ENCODE assay signal across 8 mouse cellular contexts in genomic region chr8:95599861-95600260, GRCm38 (mm10). TPM values are rescaled to one million over a fixed set of nuclear protein-coding genes. Genes with fewer than 3 reads are reported as not detected.
DNase-seq lines count a peak whose midpoint lies in the region; ATAC-seq lines count a peak whose summit lies in the region.

No protein-coding gene starts in this region.

- no peak overlapping the region for H3K27ac ChIP-seq in midbrain, embryonic 10.5 days (replicated peaks)
- no peak overlapping the region for H3K27ac ChIP-seq in midbrain, embryonic 16.5 days (ENCODE audit: low read length)
- H3K27ac ChIP-seq in forebrain, embryonic 11.5 days (ENCODE audit: low read depth, low read length): no peak overlapping the region
- no peak overlapping the region for H3K27ac ChIP-seq in hindbrain, embryonic 15.5 days (replicated peaks)
- no peak overlapping the region for H3K27ac ChIP-seq in midbrain, embryonic 14.5 days (replicated peaks; ENCODE audit: low read depth, low read length)

- no peak overlapping the region for H3K4me3 ChIP-seq in midbrain, embryonic 10.5 days
- H3K4me3 ChIP-seq in midbrain, embryonic 16.5 days (ENCODE audit: low read depth, low read length): no peak overlapping the region
- H3K4me3 ChIP-seq in forebrain, embryonic 11.5 days (ENCODE audit: low read depth, low read length): no peak overlapping the region
- no peak overlapping the region for H3K4me3 ChIP-seq in hindbrain, embryonic 15.5 days
- no peak overlapping the region for H3K4me3 ChIP-seq in midbrain, embryonic 14.5 days (replicated peaks; ENCODE audit: low read depth, low read length)

- H3K9me3 ChIP-seq in midbrain, embryonic 10.5 days (replicated peaks): no peaks in the 10 kb centered on the region
- no peaks in the 10 kb centered on the region for H3K9me3 ChIP-seq in midbrain, embryonic 16.5 days (replicated peaks; ENCODE audit: control insufficient read depth, low read length, poor library complexity, severe bottlenecking)
- no peaks in the 10 kb centered on the region for H3K9me3 ChIP-seq in forebrain, embryonic 11.5 days (ENCODE audit: control insufficient read depth, low read length)
- no peaks in the 10 kb centered on the region for H3K9me3 ChIP-seq in hindbrain, embryonic 15.5 days
- H3K9me3 ChIP-seq in midbrain, embryonic 14.5 days (ENCODE audit: control insufficient read depth, low read length): no peaks in the 10 kb centered on the region

- peak; percentile 78 for DNase-seq in midbrain, embryonic 10.5 days (ENCODE audit: low spot score)
- peak; percentile 72 for DNase-seq in brain, adult 2 months (ENCODE audit: low read depth, low spot score)
- DNase-seq in forebrain, embryonic 11.5 days (ENCODE audit: low spot score): peak; percentile 89
- DNase-seq in left cerebral cortex, postnatal 14 days (ENCODE audit: low spot score in 2 of 2): peak; percentile 75 to 83
- peak; percentile 87 for DNase-seq in midbrain, embryonic 14.5 days
- DNase-seq in testis, postnatal 10 days (ENCODE audit: low spot score): peak; percentile 78

- H3K36me3 ChIP-seq in midbrain, embryonic 10.5 days: no peaks in the 10 kb centered on the region
- H3K36me3 ChIP-seq in midbrain, embryonic 16.5 days (ENCODE audit: control insufficient read depth, insufficient read depth, low read length): no peaks in the 10 kb centered on the region
- no peaks in the 10 kb centered on the region for H3K36me3 ChIP-seq in forebrain, embryonic 11.5 days (ENCODE audit: control insufficient read depth, insufficient read depth, low read length)
- no peaks in the 10 kb centered on the region for H3K36me3 ChIP-seq in hindbrain, embryonic 15.5 days
- no peaks in the 10 kb centered on the region for H3K36me3 ChIP-seq in midbrain, embryonic 14.5 days (ENCODE audit: control insufficient read depth, insufficient read depth, low read length)

- no peaks in the 10 kb centered on the region for H3K27me3 ChIP-seq in midbrain, embryonic 10.5 days (ENCODE audit: low read depth, poor library complexity, severe bottlenecking)
- no peaks in the 10 kb centered on the region for H3K27me3 ChIP-seq in midbrain, embryonic 16.5 days (ENCODE audit: control insufficient read depth, insufficient read depth, low read depth, low read length)
- no peaks in the 10 kb centered on the region for H3K27me3 ChIP-seq in forebrain, embryonic 11.5 days (ENCODE audit: control insufficient read depth, insufficient read depth, low read length)
- H3K27me3 ChIP-seq in hindbrain, embryonic 15.5 days: no peaks in the 10 kb centered on the region
- H3K27me3 ChIP-seq in midbrain, embryonic 14.5 days (ENCODE audit: control insufficient read depth, insufficient read depth, low read length): no peaks in the 10 kb centered on the region

- H3K4me2 ChIP-seq in midbrain, embryonic 16.5 days (ENCODE audit: low read length): no peak overlapping the region; the same call in 1 of the 2 replicates
- H3K4me2 ChIP-seq in forebrain, embryonic 11.5 days (ENCODE audit: low read depth, low read length, severe bottlenecking): no peak overlapping the region
- peak overlapping the region; percentile 29; the same call in 1 of the 2 replicates for H3K4me2 ChIP-seq in hindbrain, embryonic 15.5 days
- no peak overlapping the region for H3K4me2 ChIP-seq in midbrain, embryonic 14.5 days (ENCODE audit: low read length)

- no peak for ATAC-seq in midbrain, embryonic 16.5 days
- ATAC-seq in forebrain, embryonic 11.5 days (replicated peaks; ENCODE audit: low FRiP score): 0 out of 2 replicates have a peak, but pooled peaks have one; percentile 21
- peak; percentile 56; the same call in 1 of the 2 replicates for ATAC-seq in hindbrain, embryonic 15.5 days (ENCODE audit: low FRiP score, low read depth)
- ATAC-seq in midbrain, embryonic 14.5 days (ENCODE audit: low FRiP score, low TSS enrichment): no peak

- no peak overlapping the region for H3K9ac ChIP-seq in midbrain, embryonic 16.5 days (ENCODE audit: low read depth, low read length)
- H3K9ac ChIP-seq in forebrain, embryonic 11.5 days (ENCODE audit: low read length): no peak overlapping the region
- H3K9ac ChIP-seq in hindbrain, embryonic 15.5 days: no peak overlapping the region
- no peak overlapping the region for H3K9ac ChIP-seq in midbrain, embryonic 14.5 days (replicated peaks; ENCODE audit: low read length)

- WGBS in midbrain, embryonic 10.5 days: 12% methylated on average over 11 of the region's 11 CpGs
- WGBS in midbrain, embryonic 16.5 days: 10% methylated on average over 11 of the region's 11 CpGs
- WGBS in forebrain, embryonic 11.5 days: 11% methylated on average over 11 of the region's 11 CpGs
- WGBS in hindbrain, embryonic 15.5 days: 10% methylated on average over 11 of the region's 11 CpGs
- WGBS in midbrain, embryonic 14.5 days: 10% methylated on average over 11 of the region's 11 CpGs

- intact Hi-C loops in left cerebral cortex, postnatal 14 days (cut with DNase I): loop anchor here (2.0 to 5.0 kb wide), 3 partner anchors 97 to 253 kb away; no protein-coding TSS in a partner anchor

- H3K4me1 ChIP-seq in midbrain, embryonic 10.5 days: peaks cover 4% of the 10 kb centered on the region
- H3K4me1 ChIP-seq in midbrain, embryonic 16.5 days (ENCODE audit: control insufficient read depth, insufficient read depth, low read length): peaks cover 2% of the 10 kb centered on the region; the same call in 1 of the 2 replicates
- no peaks in the 10 kb centered on the region for H3K4me1 ChIP-seq in forebrain, embryonic 11.5 days (replicated peaks; ENCODE audit: control insufficient read depth, insufficient read depth, low read length)
- no peaks in the 10 kb centered on the region for H3K4me1 ChIP-seq in hindbrain, embryonic 15.5 days (replicated peaks)
- no peaks in the 10 kb centered on the region for H3K4me1 ChIP-seq in midbrain, embryonic 14.5 days (ENCODE audit: control insufficient read depth, insufficient read depth, low read length)

RNA-seq across cellular contexts. Expression of gene Prss54, which starts 23.7 kb away (rescaled TPM):
- polyA plus RNA-seq in midbrain, embryonic 10.5 days (2016; fragmentation: Nextera tagmentation; extraction: Ambion mirVana): not detected in 2 replicates
- not detected in 2 replicates for polyA plus RNA-seq in midbrain, embryonic 16.5 days (2015; fragmentation: Nextera tagmentation; extraction: Ambion mirVana)
- not detected in 2 replicates for polyA plus RNA-seq in forebrain, embryonic 11.5 days (2014; fragmentation: Nextera tagmentation; extraction: Ambion mirVana)
- polyA plus RNA-seq in hindbrain, embryonic 15.5 days (2015; fragmentation: Nextera tagmentation; extraction: Ambion mirVana): not detected in 2 replicates
- total RNA-seq in left cerebral cortex, postnatal 14 days (2021): under 1 TPM; 0.31 to 0.38 TPM
- polyA plus RNA-seq in midbrain, embryonic 14.5 days (2014; fragmentation: Nextera tagmentation; extraction: Ambion mirVana): not detected in 2 replicates

RNA-seq across cellular contexts. Expression of gene Gins3, which starts 33.4 kb away (rescaled TPM):
- 31.2 and 31.7 TPM in 2 replicates for polyA plus RNA-seq in midbrain, embryonic 10.5 days (2016; fragmentation: Nextera tagmentation; extraction: Ambion mirVana)
- polyA plus RNA-seq in midbrain, embryonic 16.5 days (2015; fragmentation: Nextera tagmentation; extraction: Ambion mirVana): 6.1 and 8.1 TPM in 2 replicates
- 31.6 and 35.2 TPM in 2 replicates for polyA plus RNA-seq in forebrain, embryonic 11.5 days (2014; fragmentation: Nextera tagmentation; extraction: Ambion mirVana)
- 8.4 and 8.5 TPM in 2 replicates for polyA plus RNA-seq in hindbrain, embryonic 15.5 days (2015; fragmentation: Nextera tagmentation; extraction: Ambion mirVana)
- 1 to 10 TPM; 1.2 to 1.4 TPM for total RNA-seq in left cerebral cortex, postnatal 14 days (2021)
- polyA plus RNA-seq in midbrain, embryonic 14.5 days (2014; fragmentation: Nextera tagmentation; extraction: Ambion mirVana): 6.2 and 8.1 TPM in 2 replicates

Comparison
In these comparisons a context has a peak if more than half of its experiments do, and no peak if none do; other contexts are left out.
1. ATAC-seq: peak in forebrain, embryonic 11.5 days (single experiment) and hindbrain, embryonic 15.5 days (single experiment); none in midbrain, embryonic 16.5 days (single experiment) and midbrain, embryonic 14.5 days (single experiment).
2. Peak in every context shown above with its lines, with median percentiles within 50 percentile points of each other: DNase-seq.